Mouse (Mus musculus) cerebellum, adult 9-10 months (tissue): Measurements from ENCODE around the gene Gpr153.

ENCODE experiments used
- DNase-seq: peaks from one replicate; pipeline ENCODE4 v3.0.0; 2022

Gpr153 gene

GRCm38 (mm10) chr4:152290385-152290784, 16.4 kb downstream of the Gpr153 start:
- DNase-seq, result no peak

- DNase-seq, result no peak
These were observed 17.0 kb downstream of the Gpr153 start for GRCm38 (mm10) chr4:152290991-152291390.

- no peak for DNase-seq
These were observed 17.5 kb downstream of the Gpr153 start, which contains the start of gene Hes3 for GRCm38 (mm10) chr4:152291562-152291961. Hes3 (minus strand) TSS chr4:152291662.

- no peak for DNase-seq
These were observed 18.2 kb downstream of the Gpr153 start for GRCm38 (mm10) chr4:152292102-152292765.

- no peak for DNase-seq
These were observed 20.3 kb downstream of the Gpr153 start for GRCm38 (mm10) chr4:152294188-152294929.

GRCm38 (mm10) chr4:152295916-152296315, 21.9 kb downstream of the Gpr153 start:
- DNase-seq, result no peak

GRCm38 (mm10) chr4:152296371-152296770, 22.3 kb downstream of the Gpr153 start:
- no peak for DNase-seq

- DNase-seq, result peak; percentile 98
These were observed 23.1 kb downstream of the Gpr153 start, which contains the start of gene Icmt for GRCm38 (mm10) chr4:152296874-152297861. Icmt (plus strand) TSS chr4:152297227.

- DNase-seq, result no peak
These were observed 24.8 kb downstream of the Gpr153 start for GRCm38 (mm10) chr4:152298836-152299235.

- no peak for DNase-seq
These were observed 26.3 kb downstream of the Gpr153 start for GRCm38 (mm10) chr4:152300375-152300774.

- no peak for DNase-seq
These were observed 28.0 kb downstream of the Gpr153 start for GRCm38 (mm10) chr4:152302012-152302411.

GRCm38 (mm10) chr4:152303172-152303571, 29.1 kb downstream of the Gpr153 start:
- DNase-seq, result no peak

- DNase-seq, result no peak
These were observed 30.7 kb downstream of the Gpr153 start for GRCm38 (mm10) chr4:152304685-152305084.

GRCm38 (mm10) chr4:152305991-152306390, 32.0 kb downstream of the Gpr153 start:
- no peak for DNase-seq

GRCm38 (mm10) chr4:152307542-152307941, 33.5 kb downstream of the Gpr153 start:
- DNase-seq, result no peak

- DNase-seq, result no peak
These were observed 38.2 kb downstream of the Gpr153 start for GRCm38 (mm10) chr4:152312186-152312585.

- DNase-seq, result no peak
These were observed 39.2 kb downstream of the Gpr153 start for GRCm38 (mm10) chr4:152313211-152313632.

GRCm38 (mm10) chr4:152313934-152314333, 39.9 kb downstream of the Gpr153 start:
- no peak for DNase-seq

GRCm38 (mm10) chr4:152315498-152316213, 41.6 kb downstream of the Gpr153 start:
- DNase-seq, result no peak

- no peak for DNase-seq
These were observed 43.6 kb downstream of the Gpr153 start for GRCm38 (mm10) chr4:152317631-152318033.

GRCm38 (mm10) chr4:152318517-152319234, 44.6 kb downstream of the Gpr153 start, which contains the start of gene Rnf207:
Rnf207 (minus strand) TSS chr4:152318993.
- DNase-seq, result no peak
